Mouse (Mus musculus) kidney, postnatal 14 days (tissue): ENCODE data around the gene Slc16a10.

Source experiments
- DNase-seq: peaks from one replicate; pipeline ENCODE4 v3.0.0; 2022; ENCODE audit warnings: mixed read lengths

Gene Slc16a10

GRCm38 (mm10) chr10:40147325-40148059, 5.4 kb upstream of the Slc16a10 start:
- no peak for DNase-seq

GRCm38 (mm10) chr10:40146451-40146850, 4.4 kb upstream of the Slc16a10 start:
- no peak for DNase-seq

DNA sequence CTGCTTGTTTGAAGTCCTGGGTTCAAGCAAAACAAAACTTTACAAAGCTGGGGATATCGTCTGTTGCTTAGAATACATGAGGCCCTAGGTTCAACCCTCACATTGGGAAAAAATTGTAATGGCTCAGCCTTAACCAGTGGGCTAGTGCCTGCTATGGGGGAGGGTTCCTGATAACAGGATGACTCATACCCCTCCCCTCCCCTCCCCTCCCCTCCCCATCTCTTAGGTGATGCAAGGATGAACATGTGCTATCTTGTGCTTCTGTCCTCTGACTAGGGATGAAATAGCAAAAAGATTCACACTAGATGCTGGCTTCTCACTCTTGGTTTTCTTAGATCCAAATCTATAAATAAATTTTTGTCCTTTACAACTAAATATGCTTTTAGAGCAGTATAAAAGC, 2.8 kb upstream of the Slc16a10 start:
- no peak for DNase-seq

GRCm38 (mm10) chr10:40141016-40141851, 824 bp downstream of the Slc16a10 start:
- no peak for DNase-seq

- DNase-seq: no peak
These were observed 2.4 kb downstream of the Slc16a10 start for GRCm38 (mm10) chr10:40139646-40140045.

- DNase-seq: no peak
These were observed 6.0 kb downstream of the Slc16a10 start for GRCm38 (mm10) chr10:40135807-40136778.

DNA sequence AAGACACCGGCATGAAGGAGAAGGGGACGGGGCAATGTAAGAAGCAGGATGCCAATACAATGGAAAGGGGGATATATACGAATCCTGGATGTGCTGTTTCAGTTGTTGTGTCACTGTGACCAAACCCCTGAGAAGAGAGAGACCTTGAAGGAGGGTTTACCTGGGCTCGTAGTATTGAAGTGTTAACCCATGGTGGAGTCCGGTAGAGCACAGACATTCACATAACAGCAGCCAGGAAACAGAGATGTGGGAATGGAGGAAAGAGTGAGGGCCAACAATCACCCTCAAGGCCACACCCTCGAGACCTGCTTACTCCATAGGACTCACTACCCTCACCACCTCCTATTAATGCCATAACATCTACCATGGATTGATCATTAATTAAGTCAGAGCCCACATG, 7.2 kb downstream of the Slc16a10 start:
- no peak for DNase-seq

GRCm38 (mm10) chr10:40133636-40134035, 8.4 kb downstream of the Slc16a10 start:
- DNase-seq: no peak

DNA sequence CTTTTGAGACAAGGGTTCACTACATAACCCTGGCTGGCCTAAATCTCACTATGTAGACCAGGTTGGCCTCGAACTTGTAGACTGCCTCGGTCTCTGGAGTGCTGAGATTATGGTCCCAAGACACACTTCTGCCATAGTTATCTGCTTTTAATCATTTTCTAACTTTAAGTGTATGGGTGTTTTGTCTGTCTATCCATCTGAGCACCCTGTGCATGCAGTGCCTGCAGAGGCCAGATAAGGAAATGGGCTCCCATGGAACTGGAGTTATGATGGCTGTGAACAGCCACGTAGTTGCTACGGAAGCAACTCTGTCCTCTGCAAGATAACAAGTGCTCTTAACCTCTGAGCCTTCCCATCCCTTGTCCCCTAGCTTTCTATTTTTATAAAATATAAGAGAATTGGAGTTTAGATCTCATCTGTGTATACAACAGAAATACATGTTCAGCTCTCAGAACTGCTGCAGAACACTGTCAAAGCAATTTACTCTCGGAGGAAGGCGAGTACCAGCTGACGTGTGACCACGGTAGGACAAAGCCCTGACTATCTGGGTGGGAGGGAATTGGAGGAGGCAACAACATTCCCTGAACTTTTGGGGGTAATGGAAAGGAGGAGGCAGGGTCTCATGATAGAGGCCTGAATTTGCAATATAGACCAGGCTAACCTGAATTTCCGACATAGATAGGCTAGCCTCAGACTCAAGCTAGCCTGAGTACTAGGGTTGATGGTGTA, 10.2 kb downstream of the Slc16a10 start:
- no peak for DNase-seq

- no peak for DNase-seq
These were observed 11.9 kb downstream of the Slc16a10 start for GRCm38 (mm10) chr10:40130126-40130525.

GRCm38 (mm10) chr10:40129134-40129533, 12.9 kb downstream of the Slc16a10 start:
- DNase-seq: no peak

GRCm38 (mm10) chr10:40128497-40128896, 13.6 kb downstream of the Slc16a10 start:
- DNase-seq: no peak

DNA sequence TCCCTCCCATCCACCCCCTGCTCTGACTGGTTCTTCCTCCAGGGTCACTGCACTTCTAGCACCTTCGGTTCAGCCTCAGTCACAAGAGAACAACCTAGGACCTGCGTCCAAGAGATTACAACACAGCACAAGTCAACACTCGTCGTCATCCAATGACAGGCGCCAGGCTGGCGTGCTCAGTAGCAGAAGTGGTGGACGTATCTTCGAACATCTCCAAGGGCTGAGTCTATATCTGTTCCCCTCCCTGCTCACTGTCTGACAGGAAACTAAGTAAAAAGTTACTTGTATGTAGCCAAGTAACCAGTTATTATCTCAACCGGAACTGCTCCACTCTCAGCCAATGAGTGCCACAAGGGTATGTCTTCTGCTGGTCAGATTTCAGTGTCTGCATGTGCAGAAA, 16.9 kb downstream of the Slc16a10 start:
- DNase-seq: no peak

DNA sequence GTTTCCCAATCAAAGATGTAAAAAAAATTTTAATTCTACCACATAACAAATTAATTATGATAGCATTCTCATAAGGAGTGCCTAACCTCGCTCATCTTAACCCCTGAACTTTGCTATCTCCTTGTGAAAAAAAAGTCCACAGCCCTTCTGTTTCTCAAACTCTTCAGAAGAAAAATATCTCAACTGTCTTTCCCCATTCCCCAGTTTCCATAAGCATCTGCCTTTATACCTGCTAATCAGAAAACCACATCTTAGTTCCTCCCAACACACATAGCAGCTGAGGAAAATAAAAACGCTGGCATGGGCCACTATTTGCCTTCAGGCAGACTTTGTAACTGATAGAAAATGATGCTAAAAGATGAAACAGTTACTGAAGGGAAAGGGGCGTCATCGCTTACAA, 17.5 kb downstream of the Slc16a10 start:
- DNase-seq: no peak

- DNase-seq: no peak
These were observed 18.0 kb downstream of the Slc16a10 start for GRCm38 (mm10) chr10:40124096-40124495.

DNA sequence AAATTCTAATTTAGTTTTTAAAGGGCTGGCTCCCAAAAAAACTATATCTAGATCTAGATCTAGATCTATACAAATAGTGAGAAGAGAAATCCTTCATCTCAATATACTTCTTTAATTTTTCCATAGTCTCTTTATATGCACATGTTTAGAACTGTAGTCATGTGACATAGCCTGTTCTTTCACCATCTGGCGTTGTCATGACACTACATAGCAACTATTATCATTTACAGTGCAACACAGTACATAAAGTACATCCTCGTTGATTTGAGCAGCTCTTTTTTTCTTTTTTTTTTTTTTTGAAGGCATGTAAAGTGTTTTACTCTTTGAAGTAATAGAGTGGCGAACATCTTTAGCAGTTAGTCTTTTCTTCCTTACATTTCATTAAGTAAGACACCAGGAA, 22.6 kb downstream of the Slc16a10 start:
- DNase-seq: no peak

DNA sequence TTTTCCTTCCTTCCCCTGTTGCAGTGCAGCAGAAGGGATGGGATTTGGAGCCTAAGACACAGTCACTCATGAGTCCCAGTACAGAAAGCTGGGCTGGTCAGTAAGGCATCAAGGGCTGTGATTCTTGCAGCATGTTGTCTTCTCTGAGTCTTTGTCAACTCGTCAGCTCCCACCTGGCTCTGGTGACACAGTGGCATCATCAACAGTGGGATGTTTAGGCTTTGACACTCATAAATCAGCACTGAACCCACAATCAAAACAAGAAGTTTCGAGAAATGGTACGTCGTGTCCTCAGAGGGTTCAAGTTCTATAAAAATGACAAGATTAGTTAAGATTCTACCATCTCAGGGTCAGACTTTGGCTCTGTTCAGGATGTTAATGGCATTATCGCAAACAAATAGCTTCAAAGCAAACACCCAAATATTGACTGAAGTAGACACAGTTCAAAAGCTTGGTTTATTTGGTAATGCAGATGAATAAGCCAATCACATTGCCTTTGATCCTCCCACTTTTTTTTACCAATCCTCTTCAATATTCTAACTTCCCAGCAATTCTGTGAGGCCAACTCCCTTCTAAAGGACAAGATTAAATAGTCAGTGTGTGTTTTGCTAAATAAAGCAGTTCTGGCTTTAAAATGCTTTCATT, 23.2 kb downstream of the Slc16a10 start:
- DNase-seq: no peak

GRCm38 (mm10) chr10:40113517-40114085, 28.5 kb downstream of the Slc16a10 start:
- no peak for DNase-seq

GRCm38 (mm10) chr10:40112256-40112655, 29.8 kb downstream of the Slc16a10 start:
- no peak for DNase-seq

DNA sequence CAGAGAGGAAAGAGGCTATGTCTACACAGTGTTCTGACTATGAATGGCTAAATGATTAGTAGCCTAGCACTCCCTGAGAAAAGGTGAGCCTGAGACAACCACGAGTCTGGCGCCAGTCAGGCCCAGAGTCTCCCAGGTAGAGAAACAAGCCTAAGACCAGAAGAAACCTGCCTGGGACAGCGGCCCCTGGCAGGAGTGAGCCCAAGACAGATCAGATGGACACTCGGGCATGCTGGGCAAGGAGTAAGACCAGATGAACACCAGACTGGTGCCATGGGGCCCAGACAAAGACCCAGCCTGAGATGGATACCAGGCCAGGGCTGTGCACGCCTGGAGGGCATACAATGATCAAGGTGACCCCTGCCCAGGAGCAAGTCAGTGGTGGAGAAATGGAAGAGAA, 32.5 kb downstream of the Slc16a10 start:
- DNase-seq: no peak

DNA sequence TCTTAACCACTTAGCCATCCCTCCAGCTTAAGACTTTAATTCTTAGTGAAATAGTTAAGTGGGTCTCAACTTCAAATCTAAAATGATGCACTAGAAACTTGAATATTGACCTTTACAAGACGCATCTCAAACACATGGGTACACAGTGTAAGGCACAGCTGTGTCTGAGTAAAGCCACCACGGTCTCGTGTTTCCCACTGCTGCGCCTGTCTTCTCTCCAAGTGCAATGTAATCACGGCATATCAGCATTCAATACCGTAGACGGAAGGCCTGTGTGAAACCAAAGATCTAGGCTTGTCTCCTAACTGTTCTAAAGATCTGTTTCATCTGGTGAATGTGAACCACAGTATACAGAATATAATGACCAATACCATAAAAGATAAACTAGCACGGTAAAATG, 33.1 kb downstream of the Slc16a10 start:
- DNase-seq: no peak
